Mouse (Mus musculus) MEL (cell line): ENCODE data around the gene Pla2g5.

Experiments used
- CTCF ChIP-seq, 3 experiments: IDR thresholded peaks in 2 of 3; conservative IDR thresholded peaks in 1 of 3; 2 replicates each; pipeline ENCODE4 v1.5.1; 2011 to 2012; ENCODE audit warnings: low read length in 3 of 3, low read depth in 2 of 3, mild to moderate bottlenecking in 2 of 3, improper control_type of control experiment in 1 of 3, inconsistent platforms in 1 of 3, mixed read lengths in 1 of 3, moderate library complexity in 1 of 3; ENCODE audit not compliant: control insufficient read depth in 1 of 3, insufficient read depth in 1 of 3, poor library complexity in 1 of 3, severe bottlenecking in 1 of 3
- E2F4 ChIP-seq: IDR thresholded peaks from 2 replicates; pipeline ENCODE4 v1.6.1; 2011; ENCODE audit warnings: low read depth, low read length, improper control_type of control experiment, borderline replicate concordance
- ETS1 ChIP-seq: IDR thresholded peaks from 2 replicates; pipeline ENCODE4 v1.6.1; 2012; ENCODE audit warnings: low read depth, mild to moderate bottlenecking, inconsistent platforms, low read length, improper control_type of control experiment, moderate library complexity
- GABPA ChIP-seq: IDR thresholded peaks from 2 replicates; pipeline ENCODE4 v1.6.1; 2012; ENCODE audit warnings: low read depth, mild to moderate bottlenecking, inconsistent platforms, low read length, improper control_type of control experiment, moderate library complexity
- GATA1 ChIP-seq: IDR thresholded peaks from 2 replicates; pipeline ENCODE4 v1.6.1; 2011; ENCODE audit warnings: low read depth, low read length, improper control_type of control experiment
- JUND ChIP-seq: IDR thresholded peaks from 2 replicates; pipeline ENCODE4 v1.6.1; 2011; ENCODE audit warnings: low read depth, mild to moderate bottlenecking, improper control_type of control experiment, low read length
- MAFK ChIP-seq: IDR thresholded peaks from 2 replicates; pipeline ENCODE4 v1.6.1; 2011; ENCODE audit warnings: low read depth, mild to moderate bottlenecking, low read length, improper control_type of control experiment, borderline replicate concordance
- POLR2A ChIP-seq, 2 experiments: IDR thresholded peaks; 2 replicates each; pipeline ENCODE4 v1.6.1; 2011 to 2012; ENCODE audit warnings: low read length in 2 of 2, mild to moderate bottlenecking in 2 of 2, control low read depth in 1 of 2, improper control_type of control experiment in 1 of 2, low read depth in 1 of 2, moderate library complexity in 1 of 2; ENCODE audit not compliant: control insufficient read depth in 1 of 2, insufficient read depth in 1 of 2, poor library complexity in 1 of 2
- POLR2AphosphoS5 ChIP-seq: IDR thresholded peaks from 2 replicates; pipeline ENCODE4 v1.6.1; 2012; ENCODE audit warnings: low read depth, borderline replicate concordance, mild to moderate bottlenecking, inconsistent platforms, low read length, moderate library complexity, mixed read lengths
- UBTF ChIP-seq: IDR thresholded peaks from 2 replicates; pipeline ENCODE4 v1.6.1; 2012; ENCODE audit warnings: low read depth, mild to moderate bottlenecking, inconsistent platforms, low read length, improper control_type of control experiment, moderate library complexity, borderline replicate concordance; ENCODE audit not compliant: insufficient read depth
- USF1 ChIP-seq: IDR thresholded peaks from 2 replicates; pipeline ENCODE4 v1.6.1; 2014; ENCODE audit warnings: low read depth, mild to moderate bottlenecking, inconsistent platforms, low read length, improper control_type of control experiment, moderate library complexity

DNA sequence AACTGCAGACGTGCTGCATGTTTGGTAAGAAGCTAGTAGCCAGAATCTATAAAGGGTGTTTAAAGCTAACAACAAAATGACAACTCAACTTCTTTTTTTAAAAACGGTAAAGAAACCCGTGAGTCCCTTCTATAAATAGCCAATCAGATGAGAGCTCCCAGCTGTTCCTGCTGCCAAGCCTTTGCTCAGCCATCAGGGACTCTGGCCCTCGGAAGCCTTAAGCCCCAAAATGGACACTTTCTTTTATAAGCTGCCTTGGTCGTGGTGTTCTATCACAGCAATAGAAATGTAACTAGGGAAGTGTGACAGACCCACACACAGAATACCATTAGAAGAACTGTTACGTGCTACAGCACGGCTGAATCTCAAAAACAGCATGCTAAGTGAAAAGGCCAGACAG is 36.1 kb upstream of the Pla2g5 start:
- TF ChIP-seq POLR2A (IDR thresholded peaks at IDR 0.05; ENCODE audit: control insufficient read depth in 1 of 2, insufficient read depth in 1 of 2, low read depth in 1 of 2, low read length in 2 of 2, poor library complexity in 1 of 2), result no peak
- no peak for TF ChIP-seq GATA1
- no peak for TF ChIP-seq CTCF (IDR thresholded peaks at IDR 0.05 in 2 of 3, conservative IDR thresholded peaks at IDR 0.05 in 1 of 3; ENCODE audit: control insufficient read depth in 1 of 3, insufficient read depth in 1 of 3, low read depth in 2 of 3, low read length in 3 of 3, poor library complexity in 1 of 3, severe bottlenecking in 1 of 3)
- TF ChIP-seq USF1, result no peak
- TF ChIP-seq JUND, result no peak
- TF ChIP-seq E2F4, result no peak
- no peak for TF ChIP-seq ETS1
- no peak for TF ChIP-seq MAFK
- no peak for TF ChIP-seq GABPA
- TF ChIP-seq POLR2AphosphoS5, result no peak
- no peak for TF ChIP-seq UBTF
